Mouse (Mus musculus) stomach, postnatal 0 days (tissue): ENCODE measurements at regions not wholly inside any gene's neighbourhood (a gene's known extent, or its start where the extent isn't known, plus 50 kb on each side); places are given as distances from the start of the nearest gene placed in this dataset.

Experiments
- CTCF ChIP-seq: IDR thresholded peaks from 2 replicates; pipeline ENCODE4 v1.5.1; 2016; ENCODE audit warnings: antibody characterized with exemption, low read depth, mild to moderate bottlenecking, moderate library complexity
- EP300 ChIP-seq: optimal IDR thresholded peaks from 2 replicates; pipeline ENCODE3; 2016; ENCODE audit warnings: antibody characterized with exemption

GRCm38 (mm10) chr11:79838051-79838450 lies 124.1 kb downstream of the Utp6 start:
- TF ChIP-seq CTCF, result no peak
- TF ChIP-seq EP300, result no peak
